Mouse (Mus musculus) neural tube, embryonic 15.5 days (tissue): ENCODE data around the gene Lrrc7. TPM values are rescaled to one million over a fixed set of nuclear protein-coding genes. Genes with fewer than 3 reads are reported as not detected.
"Not testable (repeated sequence)": the region's sequence is repeated elsewhere in the genome, so short reads cannot be mapped to it uniquely, and the experiment has no call there.

Experiments
- ATAC-seq: fragments of 200-750 bp; cut with Nextera tagmentation; 2 replicates; pipeline ENCODE4 v1.8.0; 2017; ENCODE audit warnings: mild to moderate bottlenecking, moderate TSS enrichment, moderate library complexity; ENCODE audit not compliant: low FRiP score
- H3K27ac ChIP-seq: fragments of 300-500 bp; sonication (generic); replicated peaks from 2 replicates; pipeline ENCODE4 v1.5.1; 2015; ENCODE audit warnings: mild to moderate bottlenecking, inconsistent platforms
- H3K27me3 ChIP-seq: fragments of 300-500 bp; sonication (generic); replicated peaks from 2 replicates; pipeline ENCODE4 v1.6.1; 2015; ENCODE audit warnings: inconsistent platforms
- H3K36me3 ChIP-seq: fragments of 300-500 bp; sonication (generic); 2 replicates; pipeline ENCODE4 v1.6.1; 2015; ENCODE audit warnings: inconsistent platforms
- H3K4me1 ChIP-seq: fragments of 300-500 bp; sonication (generic); 2 replicates; pipeline ENCODE4 v1.6.1; 2015; ENCODE audit warnings: inconsistent platforms
- H3K4me2 ChIP-seq: fragments of 300-500 bp; sonication (generic); 2 replicates; pipeline ENCODE4 v1.6.1; 2015; ENCODE audit warnings: inconsistent platforms, mild to moderate bottlenecking, moderate library complexity
- H3K4me3 ChIP-seq: fragments of 300-500 bp; sonication (generic); replicated peaks from 2 replicates; pipeline ENCODE4 v1.5.1; 2015; ENCODE audit warnings: mild to moderate bottlenecking, inconsistent platforms
- H3K9ac ChIP-seq: fragments of 300-500 bp; sonication (generic); replicated peaks from 2 replicates; pipeline ENCODE4 v1.6.1; 2015; ENCODE audit warnings: mild to moderate bottlenecking, inconsistent platforms
- H3K9me3 ChIP-seq: fragments of 300-500 bp; sonication (generic); replicated peaks from 2 replicates; pipeline ENCODE4 v1.6.1; 2016; ENCODE audit warnings: inconsistent platforms
- WGBS: fragments of 180-500 bp; shearing (Covaris S2); methylation state at CpG from one replicate; pipeline ENCODE4 v1.1.7; 2015; ENCODE audit warnings: mixed read lengths; 5-methylcytosine and 5-hydroxymethylcytosine counted together
- polyA plus RNA-seq: library from polyadenylated mRNA; unstranded; fragments of >200 nt; fragmentation: Nextera tagmentation; extraction: Ambion mirVana; gene quantifications from 2 replicates; pipeline ENCODE4 v1.2.1, GENCODE M21; 2015

Gene Lrrc7
- polyA plus RNA-seq, 1 experiment from 2014 or later: 14.3 TPM

GRCm38 (mm10) chr3:158161924-158162490 lies 400.0 kb downstream of the Lrrc7 start:
- Histone ChIP-seq H3K9ac (no peak overlapping the region), H3K4me3 (no peak overlapping the region), H3K27me3 (no peaks in the 10 kb centered on the region), H3K36me3 (peaks cover 18% of the 10 kb centered on the region), H3K27ac (no peak overlapping the region), H3K9me3 (no peaks in the 10 kb centered on the region), H3K4me2 (no peak overlapping the region), H3K4me1 (peaks cover 8% of the 10 kb centered on the region; the same call in 1 of the 2 replicates)
- WGBS: 89% methylated on average over 1 of the region's 1 CpGs
- no peak for ATAC-seq

GRCm38 (mm10) chr3:158155515-158156286 lies 406.3 kb downstream of the Lrrc7 start:
- no peak overlapping the region for H3K4me2 ChIP-seq
- no peak overlapping the region for H3K4me3 ChIP-seq
- WGBS: 82% methylated on average over 3 of the region's 3 CpGs
- no peak for ATAC-seq
- H3K27me3 ChIP-seq: no peaks in the 10 kb centered on the region
- H3K9ac ChIP-seq: no peak overlapping the region
- peaks cover 13% of the 10 kb centered on the region; the same call in 1 of the 2 replicates for H3K4me1 ChIP-seq
- H3K9me3 ChIP-seq: no peaks in the 10 kb centered on the region
- H3K36me3 ChIP-seq: peaks cover 6% of the 10 kb centered on the region; the same call in 1 of the 2 replicates
- no peak overlapping the region for H3K27ac ChIP-seq

GRCm38 (mm10) chr3:158154134-158154533 lies 407.9 kb downstream of the Lrrc7 start:
- no peak overlapping the region for H3K4me2 ChIP-seq
- no peak; the same call in 1 of the 2 replicates for ATAC-seq
- H3K9me3 ChIP-seq: no peaks in the 10 kb centered on the region
- WGBS: 77% methylated on average over 3 of the region's 3 CpGs
- H3K9ac ChIP-seq: no peak overlapping the region
- 0 out of 2 replicates have a peak, but pooled peaks cover 6% of the 10 kb centered on the region for H3K4me1 ChIP-seq
- no peaks in the 10 kb centered on the region for H3K36me3 ChIP-seq
- no peaks in the 10 kb centered on the region for H3K27me3 ChIP-seq
- H3K4me3 ChIP-seq: no peak overlapping the region
- no peak overlapping the region for H3K27ac ChIP-seq

- Histone ChIP-seq H3K4me2 (no peak overlapping the region), H3K9me3 (no peaks in the 10 kb centered on the region), H3K4me1 (0 out of 2 replicates have a peak, but pooled peaks cover 2% of the 10 kb centered on the region), H3K4me3 (no peak overlapping the region), H3K9ac (no peak overlapping the region), H3K27ac (no peak overlapping the region), H3K27me3 (no peaks in the 10 kb centered on the region), H3K36me3 (peaks cover 8% of the 10 kb centered on the region; the same call in 1 of the 2 replicates)
- no peak for ATAC-seq
- WGBS: 93% methylated on average over 1 of the region's 1 CpGs
Observed at GRCm38 (mm10) chr3:158148998-158149397, 413.0 kb downstream of the Lrrc7 start.

- no peak overlapping the region for H3K4me2 ChIP-seq
- H3K4me1 ChIP-seq: no peaks in the 10 kb centered on the region
Observed at GRCm38 (mm10) chr3:158140629-158141028, 421.4 kb downstream of the Lrrc7 start.

GRCm38 (mm10) chr3:158137796-158138195 lies 424.2 kb downstream of the Lrrc7 start:
- no peak overlapping the region for H3K27ac ChIP-seq
- H3K27me3 ChIP-seq: no peaks in the 10 kb centered on the region
- 75% methylated on average over 6 of the region's 6 CpGs for WGBS
- H3K4me3 ChIP-seq: no peak overlapping the region
- peaks cover 21% of the 10 kb centered on the region; the same call in 1 of the 2 replicates for H3K36me3 ChIP-seq
- H3K9ac ChIP-seq: no peak overlapping the region
- no peaks in the 10 kb centered on the region for H3K9me3 ChIP-seq
- no peak for ATAC-seq
- H3K4me1 ChIP-seq: no peaks in the 10 kb centered on the region
- no peak overlapping the region for H3K4me2 ChIP-seq

More at GRCm38 (mm10) chr3:158140629-158141028, 421.4 kb downstream of the Lrrc7 start:
- Histone ChIP-seq H3K36me3 (0 out of 2 replicates have a peak, but pooled peaks cover 6% of the 10 kb centered on the region), H3K9me3 (no peaks in the 10 kb centered on the region), H3K27me3 (no peaks in the 10 kb centered on the region), H3K27ac (no peak overlapping the region), H3K4me3 (no peak overlapping the region), H3K9ac (no peak overlapping the region)
- no peak for ATAC-seq
- 74% methylated on average over 1 of the region's 1 CpGs for WGBS

GRCm38 (mm10) chr3:158131672-158132071 lies 430.3 kb downstream of the Lrrc7 start:
- Histone ChIP-seq H3K9me3 (no peaks in the 10 kb centered on the region), H3K4me2 (no peak overlapping the region), H3K36me3 (peaks cover 25% of the 10 kb centered on the region), H3K4me3 (no peak overlapping the region), H3K27me3 (no peaks in the 10 kb centered on the region), H3K27ac (no peak overlapping the region), H3K9ac (no peak overlapping the region), H3K4me1 (no peaks in the 10 kb centered on the region)
- no peak for ATAC-seq
- WGBS: 81% methylated on average over 4 of the region's 4 CpGs

- Histone ChIP-seq H3K4me3 (no peak overlapping the region), H3K9ac (no peak overlapping the region), H3K4me2 (no peak overlapping the region), H3K4me1 (no peaks in the 10 kb centered on the region), H3K9me3 (no peaks in the 10 kb centered on the region), H3K36me3 (peaks cover 25% of the 10 kb centered on the region), H3K27ac (no peak overlapping the region), H3K27me3 (no peaks in the 10 kb centered on the region)
- ATAC-seq: no peak
Observed at GRCm38 (mm10) chr3:158131233-158131632, 430.8 kb downstream of the Lrrc7 start.

GRCm38 (mm10) chr3:158122899-158123298 lies 439.1 kb downstream of the Lrrc7 start:
- WGBS: 64% methylated on average over 3 of the region's 3 CpGs
- Histone ChIP-seq H3K4me1 (no peaks in the 10 kb centered on the region), H3K9ac (no peak overlapping the region), H3K4me2 (no peak overlapping the region), H3K4me3 (no peak overlapping the region), H3K9me3 (no peaks in the 10 kb centered on the region), H3K27ac (no peak overlapping the region), H3K36me3 (peaks cover 2% of the 10 kb centered on the region; the same call in 1 of the 2 replicates), H3K27me3 (no peaks in the 10 kb centered on the region)
- ATAC-seq: no peak

- WGBS: 73% methylated on average over 1 of the region's 1 CpGs
- no peak for ATAC-seq
- no peak overlapping the region for H3K9ac ChIP-seq
- no peaks in the 10 kb centered on the region for H3K27me3 ChIP-seq
- H3K27ac ChIP-seq: no peak overlapping the region
- H3K4me1 ChIP-seq: no peaks in the 10 kb centered on the region
- H3K36me3 ChIP-seq: peaks cover 4% of the 10 kb centered on the region; the same call in 1 of the 2 replicates
- no peak overlapping the region for H3K4me2 ChIP-seq
- H3K9me3 ChIP-seq: no peaks in the 10 kb centered on the region
- H3K4me3 ChIP-seq: no peak overlapping the region
Observed at GRCm38 (mm10) chr3:158105260-158105659, 456.8 kb downstream of the Lrrc7 start.

- no peak overlapping the region for H3K27ac ChIP-seq
- peaks cover 4% of the 10 kb centered on the region; the same call in 1 of the 2 replicates for H3K36me3 ChIP-seq
- ATAC-seq: no peak
- H3K4me2 ChIP-seq: no peak overlapping the region
- H3K9ac ChIP-seq: no peak overlapping the region
- H3K4me1 ChIP-seq: no peaks in the 10 kb centered on the region
- H3K27me3 ChIP-seq: no peaks in the 10 kb centered on the region
- 88% methylated on average over 2 of the region's 2 CpGs for whole genome bisulfite sequencing
- no peak overlapping the region for H3K4me3 ChIP-seq
- H3K9me3 ChIP-seq: no peaks in the 10 kb centered on the region
Observed at GRCm38 (mm10) chr3:158103467-158103866, 458.6 kb downstream of the Lrrc7 start.

GRCm38 (mm10) chr3:158102530-158102929 lies 459.5 kb downstream of the Lrrc7 start:
- not testable (repeated sequence) for H3K4me3 ChIP-seq, H3K27ac ChIP-seq, H3K36me3 ChIP-seq, ATAC-seq, H3K27me3 ChIP-seq, H3K9me3 ChIP-seq, H3K4me2 ChIP-seq, H3K4me1 ChIP-seq, H3K9ac ChIP-seq
- WGBS: 76% methylated on average over 1 of the region's 1 CpGs
